Mouse (Mus musculus): ENCODE results near the gene Stk11. TPM values are rescaled to one million over a fixed set of nuclear protein-coding genes. Genes with fewer than 3 reads are reported as not detected.

Gene Stk11
- polyA plus RNA-seq, 1 experiment from 2014 or later, result 27.7 TPM

- peaks cover 20% of the 10 kb centered on the region; the same call in 1 of the 2 replicates for H3K36me3 ChIP-seq (ENCODE audit: control insufficient read depth, insufficient read depth, low read length)
- ATAC-seq (no peak), DNase-seq (ENCODE audit: low spot score) (no peak)
- peaks cover 24% of the 10 kb centered on the region for H3K4me1 ChIP-seq (ENCODE audit: control insufficient read depth, insufficient read depth, low read length)
- H3K9me3 ChIP-seq (replicated peaks; ENCODE audit: control insufficient read depth, low read length), result no peaks in the 10 kb centered on the region
- peak overlapping the region; percentile 97 for H3K4me2 ChIP-seq (ENCODE audit: low read length)
- H3K4me3 ChIP-seq (ENCODE audit: low read depth, low read length), result peak overlapping the region; percentile 96
- H3K9ac ChIP-seq (ENCODE audit: low read length), result peak overlapping the region; percentile 85
- WGBS, result 5% methylated on average over 30 of the region's 30 CpGs
- H3K27ac ChIP-seq (ENCODE audit: low read depth, low read length), result 0 out of 2 replicates have a peak overlapping the region, but pooled peaks have one; percentile 44
- no peaks in the 10 kb centered on the region for H3K27me3 ChIP-seq (replicated peaks; ENCODE audit: control insufficient read depth, insufficient read depth, low read length)
Measured at GRCm38 (mm10) chr10:80116927-80117691, 1.5 kb downstream of the Stk11 start.

GRCm38 (mm10) chr10:80117736-80118135, 2.1 kb downstream of the Stk11 start:
- Histone ChIP-seq H3K4me2 (ENCODE audit: low read length) (peak overlapping the region; percentile 97), H3K27me3 (replicated peaks; ENCODE audit: control insufficient read depth, insufficient read depth, low read length) (no peaks in the 10 kb centered on the region), H3K27ac (ENCODE audit: low read depth, low read length) (no peak overlapping the region; the same call in 1 of the 2 replicates), H3K9me3 (replicated peaks; ENCODE audit: control insufficient read depth, low read length) (no peaks in the 10 kb centered on the region), H3K4me3 (ENCODE audit: low read depth, low read length) (peak overlapping the region; percentile 96), H3K36me3 (ENCODE audit: control insufficient read depth, insufficient read depth, low read length) (peaks cover 20% of the 10 kb centered on the region; the same call in 1 of the 2 replicates), H3K4me1 (ENCODE audit: control insufficient read depth, insufficient read depth, low read length) (peaks cover 24% of the 10 kb centered on the region), H3K9ac (ENCODE audit: low read length) (peak overlapping the region; percentile 85)
- DNase-seq (ENCODE audit: low spot score) (no peak), ATAC-seq (no peak)
- 50% methylated on average over 1 of the region's 1 CpGs for WGBS

DNA sequence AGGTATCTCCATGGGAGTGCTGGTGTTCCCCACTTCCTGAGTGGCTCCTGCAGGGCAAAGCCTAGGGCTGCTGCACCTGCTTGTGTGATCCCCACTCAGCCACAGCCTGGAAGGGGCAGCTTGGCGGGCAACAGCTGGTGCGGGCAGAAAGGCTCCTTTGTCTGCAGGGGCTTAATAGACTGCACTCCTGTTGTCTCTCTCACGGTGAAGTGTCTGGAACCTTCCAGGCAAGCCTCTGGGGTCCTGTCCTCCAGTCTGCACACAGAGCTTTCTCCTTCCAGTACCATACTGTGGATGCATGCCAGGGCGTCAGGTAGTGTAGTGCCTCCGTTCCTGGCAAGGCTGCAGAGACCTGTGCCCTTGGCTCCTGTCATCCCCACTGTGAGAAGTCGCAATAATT, 2.9 kb downstream of the Stk11 start:
- H3K27me3 ChIP-seq (replicated peaks; ENCODE audit: control insufficient read depth, insufficient read depth, low read length), result no peaks in the 10 kb centered on the region
- H3K4me3 ChIP-seq (ENCODE audit: low read depth, low read length), result peak overlapping the region; percentile 4; the same call in 1 of the 2 replicates
- H3K4me1 ChIP-seq (ENCODE audit: control insufficient read depth, insufficient read depth, low read length), result peaks cover 24% of the 10 kb centered on the region
- peaks cover 24% of the 10 kb centered on the region; the same call in 1 of the 2 replicates for H3K36me3 ChIP-seq (ENCODE audit: control insufficient read depth, insufficient read depth, low read length)
- peak overlapping the region; percentile 85 for H3K9ac ChIP-seq (ENCODE audit: low read length)
- DNase-seq (ENCODE audit: low spot score), result no peak
- H3K9me3 ChIP-seq (replicated peaks; ENCODE audit: control insufficient read depth, low read length), result no peaks in the 10 kb centered on the region
- WGBS, result 38% methylated on average over 6 of the region's 6 CpGs
- H3K4me2 ChIP-seq (ENCODE audit: low read length), result peak overlapping the region; percentile 97
- ATAC-seq, result no peak
- H3K27ac ChIP-seq (ENCODE audit: low read depth, low read length), result peak overlapping the region; percentile 44; the same call in 1 of the 2 replicates

GRCm38 (mm10) chr10:80120146-80120545, 4.5 kb downstream of the Stk11 start:
- ATAC-seq (no peak), DNase-seq (ENCODE audit: low spot score) (no peak)
- peaks cover 37% of the 10 kb centered on the region for H3K36me3 ChIP-seq (ENCODE audit: control insufficient read depth, insufficient read depth, low read length)
- H3K9me3 ChIP-seq (replicated peaks; ENCODE audit: control insufficient read depth, low read length), result no peaks in the 10 kb centered on the region
- H3K4me3 ChIP-seq (ENCODE audit: low read depth, low read length), result no peak overlapping the region
- no peaks in the 10 kb centered on the region for H3K27me3 ChIP-seq (replicated peaks; ENCODE audit: control insufficient read depth, insufficient read depth, low read length)
- WGBS, result 63% methylated on average over 2 of the region's 2 CpGs
- no peak overlapping the region for H3K4me2 ChIP-seq (ENCODE audit: low read length)
- no peak overlapping the region for H3K27ac ChIP-seq (ENCODE audit: low read depth, low read length)
- no peak overlapping the region for H3K9ac ChIP-seq (ENCODE audit: low read length)
- H3K4me1 ChIP-seq (ENCODE audit: control insufficient read depth, insufficient read depth, low read length), result peaks cover 24% of the 10 kb centered on the region

DNA sequence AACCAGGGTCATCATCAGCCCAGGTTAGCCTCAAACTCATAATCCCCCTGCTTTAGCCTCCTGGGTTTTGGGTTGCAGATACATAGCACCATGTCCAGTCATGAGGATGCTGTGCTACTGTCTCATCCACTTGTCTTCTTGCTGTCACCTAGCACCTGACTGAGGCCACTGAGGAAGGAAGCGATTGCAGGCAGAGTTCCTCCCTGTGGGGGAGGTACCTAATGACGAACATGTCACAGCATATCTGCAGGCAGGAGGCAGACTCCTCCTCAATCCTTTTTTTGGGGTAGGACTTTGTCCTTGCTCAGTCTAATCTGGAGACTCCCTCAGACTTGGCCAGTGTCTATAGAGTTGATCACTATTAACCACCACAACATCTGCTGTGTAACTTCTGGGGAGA, 6.0 kb downstream of the Stk11 start:
- H3K36me3 ChIP-seq (ENCODE audit: control insufficient read depth, insufficient read depth, low read length), result peaks cover 52% of the 10 kb centered on the region
- no peaks in the 10 kb centered on the region for H3K27me3 ChIP-seq (replicated peaks; ENCODE audit: control insufficient read depth, insufficient read depth, low read length)
- no peak overlapping the region for H3K27ac ChIP-seq (ENCODE audit: low read depth, low read length)
- 94% methylated on average over 2 of the region's 2 CpGs for WGBS
- H3K4me1 ChIP-seq (ENCODE audit: control insufficient read depth, insufficient read depth, low read length), result peaks cover 22% of the 10 kb centered on the region
- no peaks in the 10 kb centered on the region for H3K9me3 ChIP-seq (replicated peaks; ENCODE audit: control insufficient read depth, low read length)
- DNase-seq (ENCODE audit: low spot score), result no peak
- no peak overlapping the region for H3K4me3 ChIP-seq (ENCODE audit: low read depth, low read length)
- no peak for ATAC-seq
- H3K4me2 ChIP-seq (ENCODE audit: low read length), result no peak overlapping the region
- H3K9ac ChIP-seq (ENCODE audit: low read length), result no peak overlapping the region

DNA sequence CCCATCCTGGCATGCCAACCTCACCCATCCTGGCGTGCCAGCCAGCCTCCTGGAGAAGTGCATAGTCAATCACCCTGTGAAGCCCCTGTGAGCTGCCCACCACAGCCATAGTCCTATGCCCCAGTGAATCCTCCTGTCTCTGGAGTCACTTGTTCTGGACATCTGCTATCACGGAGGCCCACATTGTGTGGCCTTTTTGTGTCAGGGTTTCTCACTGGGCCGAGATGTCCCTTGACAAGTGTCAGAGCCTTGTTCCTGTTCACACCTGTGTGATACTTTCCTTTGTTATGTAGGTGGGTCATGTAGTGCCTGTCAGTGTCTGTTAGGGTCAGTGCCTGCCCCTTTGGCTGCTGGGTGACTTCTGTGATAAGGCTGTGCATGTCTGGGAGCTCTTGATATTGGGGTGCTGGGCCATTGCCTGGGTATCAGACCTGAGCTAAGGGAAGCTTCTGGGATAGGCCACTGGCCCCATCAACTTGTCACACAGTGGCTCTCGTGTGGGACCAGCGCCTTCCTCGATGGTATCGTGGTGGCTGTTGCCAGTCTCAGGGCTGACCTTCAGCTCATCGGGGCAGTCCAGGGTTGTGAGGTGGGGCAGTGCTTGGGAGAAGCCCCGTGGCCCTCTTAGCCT, 8.4 kb downstream of the Stk11 start:
- Histone ChIP-seq H3K9me3 (replicated peaks; ENCODE audit: control insufficient read depth, low read length) (no peaks in the 10 kb centered on the region), H3K4me1 (ENCODE audit: control insufficient read depth, insufficient read depth, low read length) (no peaks in the 10 kb centered on the region), H3K36me3 (ENCODE audit: control insufficient read depth, insufficient read depth, low read length) (peaks cover 70% of the 10 kb centered on the region), H3K9ac (ENCODE audit: low read length) (no peak overlapping the region), H3K4me2 (ENCODE audit: low read length) (no peak overlapping the region), H3K27me3 (replicated peaks; ENCODE audit: control insufficient read depth, insufficient read depth, low read length) (no peaks in the 10 kb centered on the region), H3K4me3 (ENCODE audit: low read depth, low read length) (no peak overlapping the region), H3K27ac (ENCODE audit: low read depth, low read length) (no peak overlapping the region)
- WGBS, result 92% methylated on average over 9 of the region's 9 CpGs
- DNase-seq (ENCODE audit: low spot score), result no peak
- ATAC-seq, result no peak

GRCm38 (mm10) chr10:80127920-80128319, 12.3 kb downstream of the Stk11 start:
- H3K9ac ChIP-seq (ENCODE audit: low read length), result no peak overlapping the region
- H3K4me3 ChIP-seq (ENCODE audit: low read depth, low read length), result no peak overlapping the region
- no peak overlapping the region for H3K4me2 ChIP-seq (ENCODE audit: low read length)
- H3K9me3 ChIP-seq (replicated peaks; ENCODE audit: control insufficient read depth, low read length), result no peaks in the 10 kb centered on the region
- H3K27me3 ChIP-seq (replicated peaks; ENCODE audit: control insufficient read depth, insufficient read depth, low read length), result no peaks in the 10 kb centered on the region
- no peak for DNase-seq (ENCODE audit: low spot score)
- H3K36me3 ChIP-seq (ENCODE audit: control insufficient read depth, insufficient read depth, low read length), result peaks cover 94% of the 10 kb centered on the region
- no peaks in the 10 kb centered on the region for H3K4me1 ChIP-seq (ENCODE audit: control insufficient read depth, insufficient read depth, low read length)
- no peak for ATAC-seq
- 91% methylated on average over 8 of the region's 8 CpGs for WGBS
- no peak overlapping the region for H3K27ac ChIP-seq (ENCODE audit: low read depth, low read length)

DNA sequence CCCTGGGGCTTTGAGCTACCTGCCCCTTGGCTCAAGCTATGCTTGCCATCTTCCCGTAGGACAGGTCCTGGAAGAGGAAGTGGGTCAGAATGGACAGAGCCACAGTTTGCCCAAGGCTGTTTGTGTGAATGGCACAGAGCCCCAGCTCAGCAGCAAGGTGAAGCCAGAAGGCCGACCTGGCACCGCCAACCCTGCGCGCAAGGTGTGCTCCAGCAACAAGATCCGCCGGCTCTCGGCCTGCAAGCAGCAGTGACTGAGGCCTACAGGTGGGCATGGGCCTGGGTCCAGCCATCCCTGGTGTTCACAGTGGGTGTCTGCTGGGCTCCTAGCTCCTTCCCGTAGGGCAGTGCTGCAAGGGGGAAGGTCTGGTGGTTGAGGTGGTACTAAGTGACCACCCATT, 14.2 kb downstream of the Stk11 start:
- 92% methylated on average over 9 of the region's 9 CpGs for WGBS
- Histone ChIP-seq H3K4me2 (ENCODE audit: low read length) (no peak overlapping the region), H3K27me3 (replicated peaks; ENCODE audit: control insufficient read depth, insufficient read depth, low read length) (no peaks in the 10 kb centered on the region), H3K4me1 (ENCODE audit: control insufficient read depth, insufficient read depth, low read length) (no peaks in the 10 kb centered on the region), H3K36me3 (ENCODE audit: control insufficient read depth, insufficient read depth, low read length) (peaks cover 99% of the 10 kb centered on the region), H3K4me3 (ENCODE audit: low read depth, low read length) (no peak overlapping the region), H3K9me3 (replicated peaks; ENCODE audit: control insufficient read depth, low read length) (no peaks in the 10 kb centered on the region), H3K27ac (ENCODE audit: low read depth, low read length) (no peak overlapping the region), H3K9ac (ENCODE audit: low read length) (no peak overlapping the region)
- ATAC-seq, result no peak
- DNase-seq (ENCODE audit: low spot score), result no peak

Data from forebrain, embryonic 14.5 days (tissue).